Mouse (Mus musculus): ENCODE data around the gene Aunip.
A peak's percentile ranks its signal among the peaks of the same experiment; 100 is the strongest.

The Aunip gene

DNA sequence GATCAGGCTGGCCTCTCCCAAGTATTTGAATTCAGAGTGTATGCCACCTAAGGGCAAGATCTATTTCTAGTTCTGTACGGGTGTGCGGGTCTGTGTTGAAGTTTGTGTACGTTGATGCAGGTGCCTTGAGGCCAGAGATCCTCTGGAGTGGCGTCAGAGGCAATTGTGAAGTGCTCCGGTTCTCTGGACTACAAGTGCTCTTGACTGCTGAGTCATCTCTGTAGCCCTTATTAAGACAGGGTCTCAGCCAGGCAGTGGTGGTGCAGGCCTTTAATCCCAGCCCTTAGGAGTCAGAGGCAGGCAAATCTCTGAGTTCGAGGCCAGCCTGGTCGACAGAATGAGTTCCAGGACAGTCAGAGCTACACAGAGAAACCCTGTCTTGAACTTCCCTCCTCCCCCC is 4.8 kb downstream of the Aunip start:
- no peak for DNase-seq (ENCODE audit: low read depth, low spot score)

DNA sequence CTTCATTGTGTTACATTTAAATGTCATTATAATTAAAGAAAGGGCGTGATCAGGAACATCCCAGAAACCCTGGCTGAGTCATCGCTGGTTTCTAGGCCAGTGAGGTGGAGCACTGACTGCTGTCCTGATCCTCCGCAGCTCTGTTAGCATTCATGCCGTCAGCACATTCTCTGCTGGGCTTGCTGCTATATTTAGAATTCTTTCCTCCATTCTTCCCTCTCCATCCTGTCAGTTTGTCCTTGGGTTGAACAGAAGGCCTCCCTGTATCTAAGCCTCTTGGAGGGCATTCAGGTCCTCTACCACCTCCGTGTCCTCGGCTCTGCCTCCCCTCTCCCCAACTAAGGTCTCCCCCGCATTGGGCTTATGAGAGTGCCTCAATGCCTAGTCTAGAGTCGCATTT is 6.2 kb downstream of the Aunip start:
- no peak for DNase-seq (ENCODE audit: low read depth, low spot score)

DNA sequence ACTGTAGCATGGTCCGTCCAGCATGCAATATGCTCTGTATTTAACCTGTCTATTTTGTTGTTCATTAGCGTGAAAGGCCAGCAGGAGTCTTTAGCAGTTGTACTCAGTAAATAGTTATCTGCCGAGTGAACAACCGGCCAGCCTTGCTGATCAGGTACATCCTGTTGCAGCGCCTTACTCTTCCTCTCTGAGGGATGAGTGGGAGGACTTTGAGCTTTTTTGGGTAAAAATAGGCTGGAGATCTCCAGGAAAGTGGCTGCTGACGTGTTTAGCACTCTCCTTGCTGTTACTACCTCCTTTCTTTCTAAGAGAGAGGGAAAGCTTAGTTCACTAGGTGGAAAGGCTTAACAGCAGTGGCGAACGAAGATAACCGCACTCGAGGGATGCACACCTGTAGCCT is 6.9 kb downstream of the Aunip start:
- no peak for DNase-seq (ENCODE audit: low read depth, low spot score)

DNA sequence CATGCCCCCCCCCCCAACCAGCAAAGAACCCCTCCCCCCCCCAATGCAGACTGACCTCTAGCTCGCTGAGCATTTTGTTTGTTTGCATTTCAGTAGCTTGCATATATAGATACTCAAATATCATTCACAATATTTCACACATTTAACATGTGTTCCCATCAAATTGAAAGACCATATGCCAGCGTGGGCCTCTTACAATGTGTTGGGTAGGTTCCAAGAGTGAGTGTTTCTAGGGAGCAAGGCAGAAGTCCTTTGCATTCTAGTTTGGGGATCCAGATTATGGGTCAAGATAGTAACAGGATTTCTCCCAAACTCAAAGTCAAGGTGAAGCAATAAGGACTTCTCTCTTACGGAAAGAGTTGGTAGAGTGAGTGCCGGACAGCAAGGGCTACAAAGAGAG is 7.7 kb downstream of the Aunip start:
- no peak for DNase-seq (ENCODE audit: low read depth, low spot score)

- DNase-seq (ENCODE audit: low read depth, low spot score) = no peak
Observed at GRCm38 (mm10) chr4:134519281-134519680, 8.5 kb downstream of the Aunip start.

DNA sequence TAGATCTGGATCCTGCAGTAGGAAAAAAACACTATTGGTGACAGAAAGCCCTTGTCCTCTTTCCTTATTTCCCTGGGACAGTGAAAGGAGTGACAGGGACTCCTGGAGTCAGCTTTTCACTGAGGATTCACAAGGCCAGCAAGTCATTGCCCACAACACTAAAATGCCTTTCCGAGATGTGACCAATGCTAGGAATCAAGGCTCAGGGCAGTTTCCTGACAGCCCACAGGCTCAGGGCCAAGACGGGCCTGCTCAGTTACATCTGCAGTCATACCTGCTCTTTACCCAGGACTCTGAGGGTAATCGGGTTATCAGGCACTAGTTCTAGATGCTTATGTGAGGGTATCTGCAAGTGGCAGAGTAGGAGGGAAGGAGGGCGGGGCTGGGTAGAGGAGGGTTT is 12.6 kb downstream of the Aunip start:
- no peak for DNase-seq (ENCODE audit: low read depth, low spot score)

- DNase-seq (ENCODE audit: low read depth, low spot score) = no peak
Observed at GRCm38 (mm10) chr4:134525806-134526205, 15.0 kb downstream of the Aunip start.

DNA sequence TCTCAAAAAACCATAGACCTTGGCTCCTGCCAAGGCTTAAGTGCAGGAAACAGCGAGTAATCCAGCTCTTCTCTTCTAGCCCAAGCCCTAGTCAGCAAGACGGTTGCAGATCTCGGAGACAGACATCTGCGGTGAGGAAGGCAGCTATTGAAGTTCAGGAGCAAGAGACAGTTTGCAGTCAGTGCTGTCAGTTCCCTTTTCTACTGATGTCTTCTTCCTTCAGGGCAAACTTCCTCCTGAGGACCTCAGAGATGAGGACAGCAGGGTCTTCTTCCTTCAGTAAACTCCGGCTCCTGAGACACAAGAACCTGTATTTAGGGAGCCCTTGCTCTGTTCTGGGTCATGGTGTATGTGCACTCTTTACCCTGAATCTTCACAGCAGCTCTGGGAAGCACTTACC is 15.4 kb downstream of the Aunip start:
- DNase-seq (ENCODE audit: low read depth, low spot score) = no peak

DNA sequence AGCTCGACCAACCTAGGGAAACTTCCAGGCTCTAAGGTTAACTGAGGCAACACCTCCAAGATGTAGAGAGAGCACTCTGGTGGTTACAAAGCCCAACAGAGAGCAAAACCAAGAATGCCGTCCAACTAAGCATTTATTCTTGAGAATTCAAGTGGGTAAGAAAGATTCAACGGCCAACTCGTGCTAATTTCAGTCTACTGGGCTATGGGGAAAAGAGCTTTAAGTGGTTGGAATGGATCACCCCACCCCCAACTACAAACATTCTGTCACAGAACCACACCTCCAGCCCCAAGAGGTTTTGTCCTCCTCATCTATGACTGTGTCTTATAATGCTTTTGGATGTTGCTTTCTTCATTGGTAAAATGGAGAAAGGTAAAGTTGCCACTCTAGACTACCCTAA is 22.1 kb downstream of the Aunip start:
- no peak for DNase-seq (ENCODE audit: low read depth, low spot score)

- no peak for DNase-seq (ENCODE audit: low read depth, low spot score)
Observed at GRCm38 (mm10) chr4:134533421-134533820, 22.6 kb downstream of the Aunip start.

GRCm38 (mm10) chr4:134534124-134534886 is 23.5 kb downstream of the Aunip start:
- no peak for DNase-seq (ENCODE audit: low read depth, low spot score)

- DNase-seq (ENCODE audit: low read depth, low spot score) = peak; percentile 91
Observed at GRCm38 (mm10) chr4:134534932-134535786, 24.4 kb downstream of the Aunip start, which contains the start of gene Mtfr1l. TSS of gene Mtfr1l (minus strand) at chr4:134535387.

- DNase-seq (ENCODE audit: low read depth, low spot score) = no peak
Observed at GRCm38 (mm10) chr4:134535787-134536151, 25.0 kb downstream of the Aunip start.

GRCm38 (mm10) chr4:134538997-134539580 is 28.3 kb downstream of the Aunip start:
- no peak for DNase-seq (ENCODE audit: low read depth, low spot score)

DNA sequence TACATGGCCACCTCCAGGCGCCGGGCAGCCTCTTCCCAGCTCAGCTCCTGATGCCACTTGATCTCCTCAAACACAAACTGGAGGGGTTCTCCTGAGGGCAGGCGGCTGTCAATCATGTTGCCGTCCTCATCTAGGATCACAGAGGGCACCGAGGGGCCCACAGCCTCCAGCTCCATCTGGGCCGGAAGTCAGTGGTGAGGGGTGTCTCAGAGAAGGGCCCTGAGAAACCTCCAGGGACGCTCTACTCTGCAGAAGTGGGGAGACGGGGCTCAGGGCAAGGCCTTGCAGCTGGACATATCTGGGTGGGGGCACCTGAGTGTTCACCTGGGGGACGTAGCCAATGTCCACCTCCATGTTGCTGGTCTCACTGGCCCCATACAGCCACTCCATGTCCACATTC is 31.9 kb downstream of the Aunip start:
- no peak for DNase-seq (ENCODE audit: low read depth, low spot score)

DNA sequence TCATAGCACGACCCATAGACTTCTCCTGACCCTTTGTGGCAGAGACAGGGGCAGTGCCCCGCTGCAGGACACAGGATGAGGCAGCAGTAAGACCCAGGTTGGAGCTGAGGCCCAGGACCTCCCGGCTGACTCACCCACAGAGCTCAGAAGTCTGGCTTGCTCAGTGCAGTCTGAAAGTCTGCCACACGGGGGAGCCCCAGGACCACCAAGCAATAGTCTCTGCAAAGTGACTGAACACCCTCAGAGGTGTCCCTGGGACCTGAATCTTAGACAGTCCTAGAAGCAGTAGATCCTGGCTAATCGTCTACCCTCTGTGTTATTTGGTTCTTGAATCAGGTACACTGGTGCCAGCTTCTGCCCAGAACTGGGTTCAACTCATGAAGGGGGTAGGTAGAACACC is 32.5 kb downstream of the Aunip start:
- peak; percentile 83 for DNase-seq (ENCODE audit: low read depth, low spot score)

GRCm38 (mm10) chr4:134546814-134547705 is 36.3 kb downstream of the Aunip start:
- DNase-seq (ENCODE audit: low read depth, low spot score) = no peak

- DNase-seq (ENCODE audit: low read depth, low spot score) = no peak
Observed at GRCm38 (mm10) chr4:134548169-134548938, 37.6 kb downstream of the Aunip start.

GRCm38 (mm10) chr4:134549899-134550298 is 39.1 kb downstream of the Aunip start:
- DNase-seq (ENCODE audit: low read depth, low spot score) = no peak

DNA sequence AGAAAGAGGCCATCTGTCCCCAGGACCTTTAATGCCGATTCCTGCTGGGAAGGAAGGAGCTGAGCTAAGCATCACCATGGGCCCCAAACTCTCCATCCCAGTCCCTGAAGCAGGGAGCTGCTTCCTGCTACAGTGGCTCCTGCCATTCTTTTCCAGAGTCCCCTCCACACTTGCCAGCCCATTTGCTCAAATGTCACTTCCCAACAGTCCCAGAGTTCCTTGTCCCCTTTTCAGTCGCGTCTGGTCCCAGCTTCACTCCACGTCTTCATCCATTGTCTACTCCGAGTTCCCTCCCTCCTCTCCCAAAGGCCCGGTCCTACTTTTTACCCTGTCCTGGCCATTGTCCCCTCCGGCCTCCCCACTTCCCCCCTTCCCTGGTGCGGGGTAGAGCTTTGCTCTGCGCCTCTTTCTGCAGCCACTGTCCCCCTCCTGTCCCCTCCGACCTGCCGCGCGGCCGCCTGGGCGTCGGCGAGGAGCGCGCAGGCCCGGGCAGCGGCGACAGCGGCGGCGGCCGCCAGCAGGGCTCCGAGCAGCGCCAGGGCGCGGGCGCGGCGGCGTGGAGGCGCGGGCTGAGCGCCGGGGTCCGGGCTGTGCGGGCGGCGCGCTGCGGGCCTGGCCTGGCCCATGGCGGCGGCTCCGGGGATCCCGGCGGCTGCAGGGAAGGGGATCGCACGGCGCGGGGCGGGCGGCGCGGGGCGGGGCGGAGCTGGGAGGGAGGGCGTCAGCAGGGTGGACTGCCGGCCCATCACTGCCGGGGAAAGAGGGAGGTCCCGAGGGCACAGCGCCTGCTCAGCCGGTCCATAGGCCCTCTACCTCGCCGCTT is 40.9 kb downstream of the Aunip start, which contains the start of gene Selenon:
TSS of gene Selenon (minus strand) at position 673 of the 823 bp plus-strand sequence.
- no peak for DNase-seq (ENCODE audit: low read depth, low spot score)
